Mouse (Mus musculus) cerebellum, adult 9-11 months (tissue): ENCODE measurements around the gene Hoxa10.

Experiments used
- DNase-seq: peaks from one replicate; pipeline ENCODE4 v3.0.0; 2022

Hoxa10 gene

GRCm38 (mm10) chr6:52217459-52217768, 23.2 kb downstream of the Hoxa10 start:
- DNase-seq, result no peak

- no peak for DNase-seq
Measured at GRCm38 (mm10) chr6:52216691-52217458, 23.8 kb downstream of the Hoxa10 start.

GRCm38 (mm10) chr6:52215771-52216535, 24.7 kb downstream of the Hoxa10 start:
- DNase-seq, result no peak

- no peak for DNase-seq
Measured at GRCm38 (mm10) chr6:52215070-52215469, 25.6 kb downstream of the Hoxa10 start.

GRCm38 (mm10) chr6:52214271-52214670, 26.4 kb downstream of the Hoxa10 start:
- no peak for DNase-seq

- no peak for DNase-seq
Measured at GRCm38 (mm10) chr6:52213119-52213986, 27.3 kb downstream of the Hoxa10 start, which contains the start of the genes Hoxa3 and Gm28308. Gene Hoxa3 (minus strand): TSS chr6:52213336. Gene Gm28308 (minus strand): TSS chr6:52213339.

- no peak for DNase-seq
Measured at GRCm38 (mm10) chr6:52212556-52213118, 28.0 kb downstream of the Hoxa10 start.

GRCm38 (mm10) chr6:52211961-52212360, 28.7 kb downstream of the Hoxa10 start:
- DNase-seq, result no peak

- DNase-seq, result peak; percentile 41
Measured at GRCm38 (mm10) chr6:52211170-52211935, 29.3 kb downstream of the Hoxa10 start.

GRCm38 (mm10) chr6:52209685-52210046, 31.0 kb downstream of the Hoxa10 start:
- no peak for DNase-seq

GRCm38 (mm10) chr6:52208868-52209684, 31.6 kb downstream of the Hoxa10 start:
- DNase-seq, result no peak

GRCm38 (mm10) chr6:52208072-52208867, 32.4 kb downstream of the Hoxa10 start, which contains the start of gene Hoxa6:
Gene Hoxa6 (minus strand): TSS chr6:52208722.
- no peak for DNase-seq

GRCm38 (mm10) chr6:52207684-52207976, 33.0 kb downstream of the Hoxa10 start:
- no peak for DNase-seq

- DNase-seq, result no peak
Measured at GRCm38 (mm10) chr6:52206882-52207683, 33.6 kb downstream of the Hoxa10 start.

- no peak for DNase-seq
Measured at GRCm38 (mm10) chr6:52205638-52206621, 34.7 kb downstream of the Hoxa10 start.

GRCm38 (mm10) chr6:52205221-52205620, 35.4 kb downstream of the Hoxa10 start:
- DNase-seq, result no peak

- DNase-seq, result no peak
Measured at GRCm38 (mm10) chr6:52204050-52204752, 36.5 kb downstream of the Hoxa10 start, which contains the start of gene Hoxa5. Gene Hoxa5 (minus strand): TSS chr6:52204587.
